Mouse (Mus musculus) urinary bladder, postnatal 4 days (tissue): ENCODE data around the gene Vwa8.
"Not testable (repeated sequence)": the region's sequence is repeated elsewhere in the genome, so short reads cannot be mapped to it uniquely, and the experiment has no call there.

Source experiments
- DNase-seq, 2 experiments: peaks; one replicate each; pipeline ENCODE4 v3.0.0; 2021 to 2022; ENCODE audit warnings: low spot score in 2 of 2

The Vwa8 gene

DNA sequence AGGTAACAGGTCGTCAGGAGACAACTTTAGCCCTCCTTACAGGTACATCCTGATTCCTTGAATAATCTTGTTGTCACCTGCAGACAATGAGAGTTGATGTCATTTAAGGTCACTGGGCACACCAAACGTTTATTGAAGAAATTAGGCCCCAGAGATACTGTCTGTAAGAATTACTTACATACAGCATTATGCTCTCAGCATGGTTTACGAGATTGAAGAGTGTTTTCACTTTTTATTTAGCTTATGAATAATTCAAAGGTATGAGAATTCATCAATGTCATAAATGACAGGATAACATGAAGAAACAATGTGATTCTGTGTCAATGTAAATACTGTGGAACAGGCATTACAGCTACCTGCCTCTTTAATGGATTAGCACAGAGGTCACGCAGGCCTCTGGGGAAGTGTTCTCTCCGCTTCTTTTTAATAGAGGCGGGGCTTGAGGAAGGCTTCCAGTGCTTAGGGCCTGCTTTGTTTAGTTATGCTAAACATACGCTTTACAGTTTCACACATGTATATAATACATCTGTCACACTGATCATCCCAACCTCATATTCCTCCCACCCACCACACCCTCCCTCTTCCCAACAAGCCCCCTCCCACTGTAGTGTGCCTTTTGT lies 37.2 kb downstream of the Vwa8 start:
- no peak for DNase-seq

DNA sequence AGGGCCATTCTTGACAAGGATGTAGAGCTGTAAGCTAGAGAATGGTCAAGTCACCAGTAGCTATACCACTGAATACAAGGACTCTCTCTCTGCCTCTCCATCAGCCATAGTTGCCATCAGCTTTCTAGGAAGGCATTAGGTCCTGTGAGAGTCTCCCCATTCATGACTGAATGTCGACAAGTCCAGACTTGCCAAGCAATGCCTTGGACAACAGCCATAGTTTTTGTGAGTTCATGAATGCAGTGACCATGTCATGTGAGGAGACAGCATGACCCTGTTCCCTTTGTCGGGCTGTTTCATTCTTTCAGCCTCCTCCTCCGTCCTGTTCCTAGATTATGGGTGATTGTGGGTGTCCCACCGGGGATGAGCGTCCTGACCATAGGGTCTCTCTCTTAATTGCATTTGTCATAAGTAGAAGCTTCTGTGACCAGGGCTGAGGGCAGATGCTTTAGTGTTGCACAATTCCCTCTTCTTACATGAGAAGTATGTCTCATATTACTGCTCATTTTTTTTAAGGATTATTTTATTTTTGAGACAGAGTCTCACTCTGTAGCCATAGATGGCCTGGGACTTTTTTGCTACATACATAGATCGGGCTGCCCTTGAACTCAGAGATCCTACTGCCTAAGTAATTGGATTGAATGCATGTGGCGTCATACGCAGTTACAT lies 37.8 kb downstream of the Vwa8 start:
- DNase-seq, result no peak

DNA sequence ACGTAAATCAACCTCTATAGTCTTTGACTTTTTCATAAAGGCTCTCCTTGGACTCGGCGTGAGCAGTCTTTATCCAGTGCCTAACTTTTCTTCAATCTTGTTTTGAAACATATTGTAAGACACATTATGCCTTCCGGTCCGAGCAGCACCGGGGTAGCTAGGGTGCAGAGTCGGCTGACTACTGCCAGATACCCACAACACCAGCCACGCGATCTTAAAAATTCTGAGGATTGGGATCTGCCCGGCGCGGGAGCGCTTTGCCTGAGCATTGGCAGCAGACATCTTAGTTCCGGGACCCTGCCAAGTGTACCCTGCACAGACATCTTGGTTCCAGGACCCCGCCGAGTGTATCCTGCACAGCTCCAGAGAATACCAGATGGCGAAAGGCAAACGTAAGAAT lies 38.6 kb downstream of the Vwa8 start:
- not testable (repeated sequence) for DNase-seq

DNA sequence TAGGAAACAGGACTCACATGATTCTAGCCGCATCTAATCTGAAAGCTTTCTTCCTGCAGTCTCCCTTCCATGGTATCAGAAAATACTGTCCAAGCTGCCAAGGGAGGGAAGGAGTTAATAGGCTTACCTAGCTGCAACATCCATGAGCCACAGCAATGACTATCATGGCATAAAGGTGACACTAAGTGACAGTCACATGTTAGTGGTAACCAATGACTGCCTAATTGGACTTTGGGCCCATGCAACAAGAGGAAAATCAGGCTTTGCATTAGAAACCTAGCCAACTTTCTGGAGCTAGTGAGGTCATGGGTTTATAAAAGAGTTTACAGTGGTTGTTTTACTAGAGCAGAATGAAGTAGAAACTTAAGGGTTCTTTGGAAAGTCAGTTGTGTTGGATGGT lies 46.6 kb downstream of the Vwa8 start:
- DNase-seq, result no peak

DNA sequence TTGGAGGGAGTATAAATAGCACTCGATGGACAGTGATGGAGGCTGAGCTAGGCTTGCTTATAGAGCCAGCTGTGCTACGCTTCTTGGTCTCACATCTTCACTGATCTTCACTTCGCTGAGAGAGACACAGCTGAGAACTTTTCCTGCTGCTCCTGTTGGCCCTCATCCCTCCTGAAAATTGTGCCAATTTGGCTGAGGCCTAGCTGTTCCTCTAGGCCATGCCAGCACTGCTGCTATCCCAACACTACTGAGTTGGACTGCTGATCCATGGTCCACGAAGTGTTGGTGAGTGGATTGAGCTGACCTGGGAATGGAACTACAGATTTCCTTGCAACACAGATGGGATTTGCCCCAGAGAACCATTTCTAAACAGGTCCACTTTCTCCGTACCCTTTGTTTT lies 47.4 kb downstream of the Vwa8 start:
- no peak for DNase-seq

DNA sequence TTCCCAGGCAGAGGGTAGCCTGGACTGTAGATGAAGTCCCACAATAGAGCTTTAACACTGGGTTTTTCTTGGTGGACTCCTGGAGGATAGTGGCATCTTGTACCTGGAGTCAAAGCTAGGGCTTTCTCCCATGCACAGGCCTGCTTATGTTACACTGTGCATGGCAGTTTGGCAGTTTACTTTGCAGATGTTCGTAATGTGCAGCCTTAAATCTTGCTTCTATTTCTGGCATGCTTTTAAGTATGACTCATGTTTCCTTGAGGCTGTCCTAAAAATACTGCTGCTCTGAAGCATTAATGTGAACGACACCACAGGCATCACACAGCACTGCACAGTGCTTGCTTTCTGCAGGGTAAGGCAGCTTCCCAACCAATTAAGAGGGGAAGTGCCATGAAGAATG lies 51.9 kb downstream of the Vwa8 start:
- no peak for DNase-seq

DNA sequence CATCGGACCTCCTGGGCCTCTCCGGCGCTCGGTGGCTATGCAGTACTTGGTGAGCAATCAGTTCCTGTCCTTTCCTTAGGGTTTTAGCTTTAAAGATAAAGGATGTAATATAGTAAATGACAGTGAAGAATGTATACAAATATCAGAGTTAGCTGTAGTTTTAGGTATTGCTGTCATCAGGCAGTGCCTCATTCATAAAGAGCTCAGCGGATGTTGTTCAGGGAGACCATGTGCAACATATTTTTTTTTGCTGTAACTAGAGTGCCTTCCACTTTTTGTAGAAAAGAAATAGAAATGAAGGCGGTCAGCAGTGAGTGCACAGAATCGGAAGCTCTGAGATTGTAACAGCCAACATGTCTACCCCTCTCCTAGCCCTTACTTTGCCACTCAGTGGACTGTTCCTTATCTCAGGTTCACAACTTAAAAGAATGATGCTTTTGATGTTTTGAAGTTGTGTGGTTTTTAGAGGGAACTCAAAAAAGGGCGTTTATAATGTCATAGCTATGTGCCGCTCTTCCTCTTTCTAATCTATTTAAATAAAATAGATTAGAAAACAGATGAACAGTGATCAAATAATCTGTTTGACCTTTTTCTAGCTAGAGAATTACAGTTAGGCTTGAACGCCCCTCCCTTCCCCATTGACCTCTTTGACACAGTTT lies 59.5 kb downstream of the Vwa8 start:
- DNase-seq, result no peak

DNA sequence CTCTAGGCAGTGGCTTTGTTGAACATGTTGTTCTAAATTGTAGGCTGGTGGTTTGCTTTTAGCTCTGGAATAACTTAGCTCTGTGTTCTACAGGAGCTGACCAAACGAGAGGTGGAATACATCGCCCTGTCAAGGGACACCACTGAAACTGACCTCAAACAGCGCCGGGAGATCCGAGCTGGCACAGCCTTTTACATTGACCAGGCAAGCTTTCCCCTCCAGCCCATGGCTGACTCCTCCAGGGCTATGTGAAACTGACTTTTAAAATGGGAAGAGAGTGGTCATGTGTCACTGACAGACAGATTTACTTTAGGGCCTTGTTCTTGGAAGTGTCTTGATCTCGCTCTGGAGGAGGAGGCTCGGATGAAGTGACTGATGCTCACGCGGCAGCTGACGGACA lies 63.2 kb downstream of the Vwa8 start:
- DNase-seq, result no peak

DNA sequence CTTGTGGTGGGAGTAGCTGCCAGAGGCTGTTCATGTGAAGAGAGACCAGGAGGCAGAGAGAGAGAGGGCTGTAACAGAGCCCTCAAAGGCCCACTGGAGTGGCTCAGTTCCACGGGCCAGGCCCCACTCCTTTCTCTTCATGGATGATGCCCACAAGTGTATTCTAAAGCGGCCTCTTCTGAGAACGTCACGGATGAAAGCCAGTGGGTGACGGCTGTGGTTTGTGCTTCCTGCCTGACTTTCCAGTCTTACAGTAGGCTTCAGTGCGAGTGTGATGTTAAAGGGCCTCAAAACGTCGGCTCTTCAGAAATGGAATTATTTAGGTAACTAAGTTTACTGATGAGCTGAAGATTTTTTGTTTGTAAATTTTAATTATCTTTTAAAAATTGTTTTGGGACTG lies 65.3 kb downstream of the Vwa8 start:
- no peak for DNase-seq

DNA sequence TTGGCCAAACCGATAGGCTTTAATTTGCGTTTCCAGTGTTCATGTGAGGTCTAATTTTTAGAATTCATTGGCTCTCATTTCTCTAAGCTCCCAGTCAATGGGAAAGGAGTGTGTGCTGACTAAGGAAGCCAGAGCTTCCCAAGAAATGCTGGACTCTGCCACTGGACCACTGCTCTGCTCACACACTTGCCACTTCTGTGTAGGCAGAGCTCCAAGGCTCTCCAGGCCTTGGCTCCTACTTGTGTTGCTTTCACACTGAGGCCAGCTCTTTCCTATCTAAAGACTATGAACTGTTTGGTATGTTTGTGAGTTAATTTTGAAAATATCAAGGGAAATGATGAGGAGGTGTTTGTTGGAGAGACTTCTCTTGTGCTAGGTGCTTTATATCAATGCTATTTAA lies 67.8 kb downstream of the Vwa8 start:
- DNase-seq, result no peak

DNA sequence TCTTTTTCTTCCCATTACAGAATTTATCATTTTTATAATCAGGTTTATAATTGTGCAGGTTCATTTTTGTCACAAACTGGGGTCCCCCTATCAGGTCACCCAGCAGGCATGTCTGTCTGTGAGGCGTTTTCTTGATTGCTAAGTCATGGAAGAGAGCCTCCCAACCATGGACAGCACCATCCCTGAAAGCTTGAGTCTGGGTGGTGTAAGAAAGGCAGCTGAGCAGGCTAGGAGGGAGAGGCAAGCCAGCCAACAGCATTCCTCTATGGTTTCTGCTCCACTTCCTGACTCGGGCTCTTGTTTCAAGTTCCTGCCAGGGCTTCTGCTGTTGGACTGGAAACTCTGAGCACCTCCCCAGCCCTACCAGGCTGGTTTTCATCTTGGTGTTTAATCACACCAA lies 72.4 kb downstream of the Vwa8 start:
- no peak for DNase-seq

DNA sequence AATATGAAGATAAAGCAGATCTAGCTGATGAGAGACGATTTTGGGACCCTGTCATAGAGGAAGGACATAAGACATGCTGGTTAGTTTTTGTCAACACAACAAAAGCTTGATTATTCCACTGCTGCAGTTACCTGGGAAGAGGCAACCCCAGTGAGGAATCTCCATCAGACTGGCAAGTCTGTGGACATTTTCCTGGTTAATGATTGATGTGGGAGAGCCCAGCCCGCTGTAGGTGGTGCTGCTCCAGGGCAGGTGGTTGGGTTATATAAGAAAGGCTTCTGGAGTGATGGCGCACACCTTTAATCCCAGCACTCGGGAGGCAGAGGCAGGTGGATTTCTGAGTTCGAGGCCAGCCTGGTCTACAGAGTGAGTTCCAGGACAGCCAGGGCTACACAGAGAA lies 74.8 kb downstream of the Vwa8 start:
- no peak for DNase-seq

DNA sequence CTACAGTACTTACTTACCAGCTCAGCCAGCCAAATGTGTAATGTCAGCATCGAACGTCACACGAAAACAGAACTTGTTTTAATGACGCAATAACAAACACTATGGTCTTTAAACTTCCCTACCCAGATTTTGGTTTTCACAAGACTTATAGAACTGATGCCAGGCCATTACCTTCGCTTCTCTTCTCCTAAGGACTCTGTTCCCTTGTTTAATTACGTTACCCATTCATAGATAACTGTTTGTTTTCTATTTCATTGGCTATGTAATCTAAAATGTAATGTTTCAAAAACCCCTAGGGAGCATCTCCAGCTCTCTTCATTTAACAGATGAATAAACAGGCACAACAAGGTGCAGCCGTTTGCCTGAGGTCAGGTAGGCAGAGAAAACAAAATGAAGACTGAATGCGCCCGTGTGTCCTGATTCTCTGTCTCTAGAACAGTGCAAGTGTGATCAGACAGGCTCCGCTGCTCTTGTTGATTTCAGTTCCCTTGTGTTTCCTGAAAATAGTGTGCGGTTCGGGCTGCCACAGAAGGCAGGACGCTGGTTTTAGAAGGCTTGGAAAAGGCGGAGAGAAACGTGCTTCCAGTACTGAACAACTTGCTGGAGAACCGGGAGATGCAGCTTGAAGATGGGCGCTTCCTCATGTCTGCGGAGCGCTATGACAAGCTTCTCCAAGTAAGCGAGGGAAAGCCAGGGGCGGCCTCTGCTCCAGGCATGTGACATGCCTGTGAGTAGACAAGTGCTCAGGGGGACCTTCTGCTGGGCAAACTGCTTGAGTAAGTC lies 76.1 kb downstream of the Vwa8 start:
- no peak for DNase-seq

DNA sequence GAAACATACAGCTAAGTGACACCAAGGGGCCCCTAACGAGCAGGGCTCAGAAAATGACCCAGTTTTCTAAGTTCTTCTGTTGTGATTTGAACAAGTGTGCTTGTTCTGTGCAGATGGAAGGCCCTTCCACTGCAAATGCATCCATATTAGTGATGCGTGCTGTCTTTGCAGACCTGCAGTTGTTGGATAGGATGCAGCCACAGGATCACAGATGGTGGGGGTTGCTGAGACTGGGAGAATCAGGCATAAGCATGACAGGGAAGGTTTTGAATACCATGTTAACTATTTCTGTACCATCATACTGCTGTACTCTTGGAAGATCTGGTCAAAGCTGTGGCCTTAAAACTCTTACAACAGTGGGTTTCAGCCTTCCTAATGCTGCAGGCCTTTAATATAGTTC lies 83.2 kb downstream of the Vwa8 start:
- DNase-seq, result no peak

DNA sequence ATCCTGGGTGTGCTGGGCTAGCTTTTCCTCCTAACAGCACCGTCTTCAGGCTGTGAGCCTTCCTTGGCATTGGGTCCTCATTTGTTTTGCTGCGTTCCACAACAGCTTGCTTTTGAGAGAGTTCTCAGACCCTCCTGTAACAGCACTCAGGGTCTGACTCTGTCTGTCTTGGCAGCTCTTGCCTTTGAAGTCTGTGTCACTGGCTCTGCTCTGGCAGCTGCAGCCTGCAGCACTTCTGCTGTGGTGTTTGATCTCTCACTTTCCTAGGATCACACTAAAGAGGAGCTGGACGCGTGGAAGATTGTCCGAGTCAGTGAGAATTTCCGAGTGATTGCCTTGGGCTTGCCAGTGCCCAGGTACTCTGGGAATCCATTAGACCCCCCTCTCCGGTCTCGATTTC lies 84.5 kb downstream of the Vwa8 start:
- DNase-seq, result no peak

DNA sequence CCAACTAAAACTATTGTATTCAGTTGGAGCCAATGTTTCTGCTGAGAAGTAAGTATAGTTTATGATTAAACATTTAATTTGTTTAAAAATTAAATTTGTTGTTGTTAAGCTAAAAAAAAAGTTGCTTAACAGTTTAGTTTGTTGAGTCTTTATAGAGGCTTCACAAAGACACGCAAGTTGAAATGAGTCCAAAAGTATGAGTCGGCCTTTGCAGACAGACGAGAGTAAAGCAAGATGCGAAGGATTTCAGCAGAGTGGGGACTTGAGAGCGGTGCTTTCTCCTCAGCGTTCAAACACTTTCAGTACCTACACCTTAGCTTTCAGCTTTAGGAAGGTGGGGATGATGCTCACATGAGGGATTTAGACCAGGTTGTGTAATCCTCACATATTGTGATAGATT lies 85.7 kb downstream of the Vwa8 start:
- no peak for DNase-seq

DNA sequence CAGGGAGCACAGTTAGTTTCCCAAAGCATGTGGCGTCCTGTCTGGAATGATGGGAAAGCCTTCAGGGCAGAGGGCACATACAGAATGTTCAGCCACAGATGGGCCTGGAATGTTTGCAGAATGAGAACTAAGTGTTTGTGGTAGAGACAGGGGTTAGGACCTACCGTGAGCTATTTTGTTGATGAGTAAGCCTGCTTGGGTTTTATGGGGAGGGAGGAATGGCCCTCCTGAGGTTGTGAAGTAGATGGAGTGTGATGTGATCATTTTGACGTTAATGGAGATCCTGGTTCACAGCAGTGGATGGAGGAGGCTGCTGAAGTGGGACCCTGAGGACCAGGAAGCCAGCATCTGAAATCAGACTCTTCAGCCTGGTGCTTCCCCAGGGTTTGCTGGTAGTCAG lies 86.9 kb downstream of the Vwa8 start:
- DNase-seq, result no peak

DNA sequence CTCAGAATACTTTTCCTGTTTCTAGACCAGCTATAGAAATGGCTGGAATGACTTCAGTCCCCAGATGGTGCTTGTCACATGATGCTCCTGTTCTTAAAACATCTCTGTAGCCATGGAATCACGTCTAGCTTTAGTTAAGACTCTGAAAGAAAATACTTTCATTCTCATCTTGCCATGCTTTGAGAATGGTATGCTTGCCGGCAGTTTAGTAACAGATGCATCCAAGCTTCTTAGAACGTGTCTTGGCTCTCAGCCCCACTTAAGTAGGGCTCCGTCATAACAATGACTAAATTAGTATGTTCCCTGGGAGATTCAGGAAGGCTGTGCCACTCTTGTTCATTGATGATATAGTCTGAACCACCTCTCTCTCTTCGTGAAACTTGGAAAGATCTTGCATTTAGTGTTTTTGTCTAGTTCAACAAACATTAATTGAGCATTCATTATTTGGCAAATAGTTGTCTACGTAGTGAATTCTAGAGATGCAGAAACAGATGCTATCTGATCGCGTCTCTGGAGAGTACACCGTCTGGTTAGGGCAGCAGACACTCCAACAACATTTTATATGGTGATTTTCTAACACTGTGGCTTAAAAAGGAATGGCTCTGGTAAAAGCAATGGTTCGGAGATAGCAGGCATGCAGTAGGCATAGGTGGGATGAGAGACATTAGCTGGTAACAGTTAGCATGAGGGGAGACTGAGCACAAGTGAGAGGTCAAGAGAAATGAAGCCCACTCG lies 93.1 kb downstream of the Vwa8 start:
- no peak for DNase-seq

DNA sequence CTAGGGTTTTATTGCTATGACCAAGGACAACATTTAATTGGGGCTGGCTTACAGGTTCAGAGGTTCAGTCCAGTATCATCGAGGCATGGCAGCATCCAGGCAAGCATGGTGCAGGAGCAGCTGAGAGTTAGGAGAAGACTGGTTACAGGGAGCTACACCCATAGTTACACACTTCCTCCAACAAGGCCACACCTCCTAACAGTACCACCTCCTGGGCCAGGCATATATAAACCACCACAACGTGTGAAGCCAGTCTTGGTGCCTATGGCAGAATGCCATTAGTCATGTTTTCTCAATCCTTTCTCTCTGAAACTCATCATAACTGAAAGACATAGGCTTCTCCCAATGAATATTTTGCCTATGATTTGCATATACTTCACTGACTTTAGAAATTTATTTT lies 106.9 kb downstream of the Vwa8 start:
- no peak for DNase-seq

DNA sequence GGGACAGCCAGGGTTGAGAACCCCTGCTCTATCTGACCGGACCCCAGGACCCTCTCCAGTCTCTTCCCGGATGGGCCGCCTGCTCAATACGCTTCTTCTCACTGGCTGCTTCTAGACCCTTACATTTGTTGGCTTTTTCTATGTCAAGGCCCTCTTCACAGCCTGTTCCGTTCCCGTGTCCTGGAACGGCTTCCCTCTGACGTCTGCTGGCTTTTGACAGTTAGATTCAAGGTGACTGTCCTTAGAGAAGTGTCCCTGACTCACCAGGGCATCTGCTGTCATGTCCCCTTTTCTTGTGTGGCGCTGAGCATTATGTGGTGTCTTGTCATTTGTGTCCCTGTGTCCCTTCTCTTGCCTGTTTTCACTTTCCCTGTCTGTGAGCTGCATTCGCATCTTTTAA lies 121.8 kb downstream of the Vwa8 start:
- no peak for DNase-seq

DNA sequence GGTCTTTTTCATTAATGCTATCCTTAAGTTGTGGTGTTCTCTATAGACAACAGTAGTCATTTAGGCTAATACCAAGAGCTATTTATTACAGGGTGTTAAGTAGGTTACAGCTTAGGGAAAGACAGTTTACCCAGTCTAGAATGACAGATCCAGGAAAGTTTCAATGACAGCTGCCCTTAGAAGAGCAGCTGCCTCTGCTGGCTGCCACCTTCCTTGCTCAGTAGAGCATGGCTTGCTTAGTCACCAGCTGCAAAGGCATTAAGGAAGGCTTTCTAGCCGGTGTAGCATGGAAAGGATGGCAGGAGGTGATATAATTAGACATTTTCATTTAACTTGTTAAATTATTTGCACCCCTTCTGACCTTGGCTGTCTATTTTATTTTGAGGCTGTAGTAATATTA lies 123.6 kb downstream of the Vwa8 start:
- no peak for DNase-seq

DNA sequence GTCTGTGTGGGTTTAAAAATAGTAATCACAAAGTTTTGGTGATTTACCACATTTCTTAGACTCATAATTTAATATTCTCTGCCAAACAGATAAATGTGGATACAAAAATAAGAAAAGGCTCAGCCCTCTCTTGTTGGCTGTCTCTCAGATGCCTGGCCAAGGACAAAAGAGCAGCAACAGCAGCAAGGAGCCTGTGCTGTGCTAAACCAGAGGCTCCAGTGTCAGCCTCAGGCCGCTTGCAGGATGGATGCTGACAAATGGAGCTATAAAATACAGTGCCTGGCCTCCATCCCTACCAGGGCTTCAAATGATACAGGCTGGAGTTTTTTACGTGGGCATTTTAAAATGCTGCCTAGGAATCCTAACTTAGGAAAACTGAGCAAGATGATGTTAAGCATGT lies 134.3 kb downstream of the Vwa8 start:
- no peak for DNase-seq
